Mouse (Mus musculus): ENCODE measurements around the gene Best1.

Gene Best1

DNA sequence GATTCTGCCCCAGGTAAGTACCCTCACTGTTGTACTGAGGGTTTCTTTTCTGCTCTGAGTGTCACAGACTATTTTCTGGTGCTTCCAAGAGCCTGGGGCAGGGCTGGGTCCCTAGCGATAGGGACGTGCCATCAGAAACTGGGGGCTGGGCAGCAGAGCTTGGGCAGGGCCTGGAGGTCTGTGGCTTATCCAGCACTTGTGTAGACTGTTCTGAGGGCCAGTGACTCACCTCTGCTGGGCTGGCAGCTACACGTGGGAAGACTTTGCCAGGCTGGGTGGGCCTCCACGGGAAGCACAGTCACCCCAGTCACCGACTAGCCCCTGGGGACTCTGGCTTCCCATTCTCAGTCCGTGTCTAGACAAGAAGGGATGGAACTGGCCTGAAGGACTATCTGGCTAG, 40.8 kb upstream of the Best1 start:
- Histone ChIP-seq H3K27me3 (ENCODE audit: insufficient read depth, low read length) (peaks cover 88% of the 10 kb centered on the region), H3K4me3 (replicated peaks; ENCODE audit: low read length) (peak overlapping the region; percentile 80), H3K9me3 (ENCODE audit: low read length) (no peaks in the 10 kb centered on the region), H3K4me1 (replicated peaks; ENCODE audit: low read depth, low read length) (peaks cover 22% of the 10 kb centered on the region), H3K36me3 (ENCODE audit: insufficient read depth, low read length) (no peaks in the 10 kb centered on the region)
- no peak for TF ChIP-seq POU5F1 (IDR thresholded peaks at IDR 0.05; ENCODE audit: borderline replicate concordance, low read length)
- no peak for TF ChIP-seq CTCF (conservative IDR thresholded peaks at IDR 0.05; ENCODE audit: low read length)
- TF ChIP-seq NANOG (IDR thresholded peaks at IDR 0.05; ENCODE audit: borderline replicate concordance, low read length) = no peak

DNA sequence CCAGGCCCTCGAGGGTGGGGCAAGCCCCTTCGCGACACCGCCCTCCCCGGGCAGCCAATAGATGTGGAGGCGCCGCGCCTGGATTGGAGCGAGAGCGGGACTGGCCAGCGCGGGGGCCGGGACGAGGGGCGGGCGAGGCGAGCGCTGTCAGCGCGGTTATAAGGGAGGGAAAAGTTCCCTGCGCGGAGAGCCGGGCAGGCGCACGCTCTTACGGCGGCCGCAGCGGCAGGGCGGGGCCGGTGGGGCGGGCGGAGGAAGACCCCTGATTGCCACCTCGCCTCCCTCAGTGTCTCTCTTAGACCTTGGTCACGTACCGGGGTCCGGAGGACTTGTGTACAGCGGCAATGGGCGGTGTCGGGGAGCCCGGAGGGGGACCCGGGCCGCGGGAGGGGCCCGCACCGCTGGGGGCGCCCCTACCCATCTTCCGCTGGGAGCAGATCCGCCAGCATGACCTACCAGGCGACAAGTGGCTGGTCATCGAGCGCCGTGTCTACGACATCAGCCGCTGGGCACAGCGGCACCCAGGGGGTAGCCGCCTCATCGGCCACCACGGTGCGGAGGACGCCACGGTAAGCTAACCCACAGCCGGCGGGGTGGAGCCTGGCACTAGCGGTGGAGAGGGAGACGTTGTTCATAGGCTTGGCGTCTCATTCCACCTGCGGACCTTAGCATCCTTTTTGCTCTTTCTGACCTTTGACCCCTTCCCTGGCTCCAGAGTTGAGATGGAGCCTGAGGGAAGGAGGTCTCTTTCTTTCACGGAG, 40.1 kb upstream of the Best1 start, which contains the start of gene Fads3:
Fads3 (plus strand) TSS at position 182 of the 761 bp plus-strand sequence.
- no peak for TF ChIP-seq POU5F1 (IDR thresholded peaks at IDR 0.05; ENCODE audit: borderline replicate concordance, low read length)
- TF ChIP-seq CTCF (conservative IDR thresholded peaks at IDR 0.05; ENCODE audit: low read length) = no peak
- TF ChIP-seq NANOG (IDR thresholded peaks at IDR 0.05; ENCODE audit: borderline replicate concordance, low read length) = no peak
- H3K27me3 ChIP-seq (ENCODE audit: insufficient read depth, low read length) = peaks cover 82% of the 10 kb centered on the region
- H3K4me1 ChIP-seq (replicated peaks; ENCODE audit: low read depth, low read length) = peaks cover 22% of the 10 kb centered on the region
- H3K36me3 ChIP-seq (ENCODE audit: insufficient read depth, low read length) = no peaks in the 10 kb centered on the region
- H3K4me3 ChIP-seq (replicated peaks; ENCODE audit: low read length) = peak within 1 kb of the TSS; percentile 80
- H3K9me3 ChIP-seq (ENCODE audit: low read length) = no peaks in the 10 kb centered on the region

- peak overlapping the region; percentile 80 for H3K4me3 ChIP-seq (replicated peaks; ENCODE audit: low read length)
- no peaks in the 10 kb centered on the region for H3K36me3 ChIP-seq (ENCODE audit: insufficient read depth, low read length)
- H3K27me3 ChIP-seq (ENCODE audit: insufficient read depth, low read length) = peaks cover 75% of the 10 kb centered on the region
- TF ChIP-seq NANOG (IDR thresholded peaks at IDR 0.05; ENCODE audit: borderline replicate concordance, low read length) (no peak), CTCF (conservative IDR thresholded peaks at IDR 0.05; ENCODE audit: low read length) (no peak), POU5F1 (IDR thresholded peaks at IDR 0.05; ENCODE audit: borderline replicate concordance, low read length) (no peak)
- peaks cover 22% of the 10 kb centered on the region for H3K4me1 ChIP-seq (replicated peaks; ENCODE audit: low read depth, low read length)
- no peaks in the 10 kb centered on the region for H3K9me3 ChIP-seq (ENCODE audit: low read length)
These were observed 39.5 kb upstream of the Best1 start for GRCm38 (mm10) chr19:10040866-10041387.

- Histone ChIP-seq H3K36me3 (ENCODE audit: insufficient read depth, low read length) (peaks cover under 1% of the 10 kb centered on the region; the same call in 1 of the 2 replicates), H3K9me3 (ENCODE audit: low read length) (no peaks in the 10 kb centered on the region), H3K4me1 (replicated peaks; ENCODE audit: low read depth, low read length) (peaks cover 17% of the 10 kb centered on the region), H3K4me3 (replicated peaks; ENCODE audit: low read length) (no peak overlapping the region), H3K27me3 (ENCODE audit: insufficient read depth, low read length) (peaks cover 72% of the 10 kb centered on the region)
- TF ChIP-seq NANOG (IDR thresholded peaks at IDR 0.05; ENCODE audit: borderline replicate concordance, low read length) (no peak), CTCF (conservative IDR thresholded peaks at IDR 0.05; ENCODE audit: low read length) (peak; percentile 37)
These were observed 38.2 kb upstream of the Best1 start for GRCm38 (mm10) chr19:10039615-10040014.

DNA sequence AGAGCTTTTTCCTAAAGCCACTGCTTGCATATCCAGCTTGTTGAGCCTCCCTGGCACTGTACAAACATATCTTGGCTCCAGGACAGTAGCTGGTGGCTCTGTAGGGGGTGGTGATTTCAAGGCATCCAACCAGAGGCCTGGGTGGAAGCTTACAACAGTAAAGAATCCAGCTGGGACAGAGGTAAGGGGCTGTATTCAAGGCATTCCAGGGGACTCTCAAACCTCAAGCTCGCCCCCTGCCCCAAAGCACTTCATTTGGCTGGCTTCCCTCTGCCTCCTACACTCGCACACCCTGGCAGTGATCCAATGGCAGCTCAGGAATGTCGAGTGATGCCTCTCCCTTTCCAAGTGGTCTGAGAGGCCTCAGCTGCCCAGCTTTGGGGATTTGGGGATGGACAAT, 37.5 kb upstream of the Best1 start:
- no peak overlapping the region for H3K4me3 ChIP-seq (replicated peaks; ENCODE audit: low read length)
- peaks cover 16% of the 10 kb centered on the region for H3K4me1 ChIP-seq (replicated peaks; ENCODE audit: low read depth, low read length)
- H3K9me3 ChIP-seq (ENCODE audit: low read length) = no peaks in the 10 kb centered on the region
- H3K36me3 ChIP-seq (ENCODE audit: insufficient read depth, low read length) = peaks cover 4% of the 10 kb centered on the region; the same call in 1 of the 2 replicates
- TF ChIP-seq POU5F1 (IDR thresholded peaks at IDR 0.05; ENCODE audit: borderline replicate concordance, low read length) (no peak), CTCF (conservative IDR thresholded peaks at IDR 0.05; ENCODE audit: low read length) (no peak), NANOG (IDR thresholded peaks at IDR 0.05; ENCODE audit: borderline replicate concordance, low read length) (no peak)
- peaks cover 65% of the 10 kb centered on the region for H3K27me3 ChIP-seq (ENCODE audit: insufficient read depth, low read length)

DNA sequence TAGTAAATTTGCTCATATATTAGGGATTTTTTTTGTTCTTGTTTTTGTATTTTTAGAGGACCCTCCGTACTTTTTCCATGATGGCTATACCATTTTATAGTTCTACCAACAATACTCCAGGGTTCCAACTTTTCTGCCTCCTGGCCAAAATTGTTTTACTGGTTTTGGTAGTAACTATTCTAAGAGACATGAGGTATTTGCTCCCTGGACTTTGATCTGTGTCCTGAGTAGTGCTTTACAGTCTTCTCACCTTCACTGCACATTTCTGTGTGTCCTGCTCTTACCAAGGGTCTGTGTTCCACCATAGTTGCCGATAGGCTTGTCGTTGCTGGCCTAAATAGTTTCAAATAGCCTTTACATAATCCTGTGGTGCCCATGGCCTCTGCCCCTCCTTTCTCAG, 36.9 kb upstream of the Best1 start:
- Histone ChIP-seq H3K36me3 (ENCODE audit: insufficient read depth, low read length) (peaks cover 4% of the 10 kb centered on the region; the same call in 1 of the 2 replicates), H3K9me3 (ENCODE audit: low read length) (no peaks in the 10 kb centered on the region), H3K4me1 (replicated peaks; ENCODE audit: low read depth, low read length) (peaks cover 18% of the 10 kb centered on the region), H3K4me3 (replicated peaks; ENCODE audit: low read length) (no peak overlapping the region), H3K27me3 (ENCODE audit: insufficient read depth, low read length) (peaks cover 60% of the 10 kb centered on the region)
- TF ChIP-seq NANOG (IDR thresholded peaks at IDR 0.05; ENCODE audit: borderline replicate concordance, low read length) (no peak), POU5F1 (IDR thresholded peaks at IDR 0.05; ENCODE audit: borderline replicate concordance, low read length) (no peak), CTCF (conservative IDR thresholded peaks at IDR 0.05; ENCODE audit: low read length) (no peak)

- TF ChIP-seq POU5F1 (IDR thresholded peaks at IDR 0.05; ENCODE audit: borderline replicate concordance, low read length) = no peak
- no peak for TF ChIP-seq NANOG (IDR thresholded peaks at IDR 0.05; ENCODE audit: borderline replicate concordance, low read length)
- no peak for TF ChIP-seq CTCF (conservative IDR thresholded peaks at IDR 0.05; ENCODE audit: low read length)
- H3K4me1 ChIP-seq (replicated peaks; ENCODE audit: low read depth, low read length) = peaks cover 21% of the 10 kb centered on the region
- peaks cover 7% of the 10 kb centered on the region; the same call in 1 of the 2 replicates for H3K36me3 ChIP-seq (ENCODE audit: insufficient read depth, low read length)
- H3K27me3 ChIP-seq (ENCODE audit: insufficient read depth, low read length) = peaks cover 56% of the 10 kb centered on the region
- no peak overlapping the region for H3K4me3 ChIP-seq (replicated peaks; ENCODE audit: low read length)
- no peaks in the 10 kb centered on the region for H3K9me3 ChIP-seq (ENCODE audit: low read length)
These were observed 36.1 kb upstream of the Best1 start for GRCm38 (mm10) chr19:10037534-10037933.

DNA sequence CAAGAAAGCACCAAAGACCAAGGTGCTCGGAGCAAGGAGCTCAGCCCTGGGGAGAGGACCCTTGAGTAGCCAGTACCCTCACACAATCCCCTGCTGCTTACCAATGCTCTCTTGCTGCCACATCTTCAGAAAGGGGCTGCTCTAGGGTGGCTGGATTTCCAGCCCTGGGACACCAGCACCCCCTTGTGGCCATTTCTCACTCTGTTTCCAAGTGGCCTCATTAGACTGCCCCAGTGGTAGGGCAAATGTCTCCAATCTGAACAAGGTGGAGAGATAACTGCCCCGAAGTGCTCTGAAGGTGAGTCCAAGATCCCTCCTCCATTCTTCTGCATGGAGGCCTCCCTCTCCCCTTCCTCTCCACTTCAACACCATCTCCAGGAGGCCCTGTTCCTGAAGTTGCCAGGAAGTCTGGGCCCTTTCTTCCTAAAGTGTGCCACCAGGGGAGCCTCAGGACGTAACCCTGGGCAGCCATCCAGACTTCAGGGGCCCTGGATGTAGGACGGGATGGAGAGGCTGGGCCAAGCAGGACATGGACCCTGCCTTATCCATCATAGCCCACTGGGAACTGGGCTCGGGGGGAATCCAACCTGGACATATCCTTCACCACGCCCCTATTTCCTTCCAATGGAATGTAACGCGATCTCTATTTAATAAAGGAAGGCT, 33.5 kb upstream of the Best1 start:
- peaks cover 16% of the 10 kb centered on the region; the same call in 1 of the 2 replicates for H3K36me3 ChIP-seq (ENCODE audit: insufficient read depth, low read length)

More for the DNA sequence above, 33.5 kb upstream of the Best1 start:
- H3K27me3 ChIP-seq (ENCODE audit: insufficient read depth, low read length) = peaks cover 36% of the 10 kb centered on the region
- TF ChIP-seq CTCF (conservative IDR thresholded peaks at IDR 0.05; ENCODE audit: low read length) (peak; percentile 88), NANOG (IDR thresholded peaks at IDR 0.05; ENCODE audit: borderline replicate concordance, low read length) (no peak)
- H3K4me1 ChIP-seq (replicated peaks; ENCODE audit: low read depth, low read length) = peaks cover 10% of the 10 kb centered on the region
- no peak overlapping the region for H3K4me3 ChIP-seq (replicated peaks; ENCODE audit: low read length)
- H3K9me3 ChIP-seq (ENCODE audit: low read length) = no peaks in the 10 kb centered on the region

Data from E14TG2a.4 (cell line).